Mouse (Mus musculus): ENCODE measurements around the gene Wdr63. TPM values are rescaled to one million over a fixed set of nuclear protein-coding genes. Genes with fewer than 3 reads are reported as not detected.

Gene Wdr63
- polyA plus RNA-seq, 1 experiment from 2014 or later: 0.31 TPM

DNA sequence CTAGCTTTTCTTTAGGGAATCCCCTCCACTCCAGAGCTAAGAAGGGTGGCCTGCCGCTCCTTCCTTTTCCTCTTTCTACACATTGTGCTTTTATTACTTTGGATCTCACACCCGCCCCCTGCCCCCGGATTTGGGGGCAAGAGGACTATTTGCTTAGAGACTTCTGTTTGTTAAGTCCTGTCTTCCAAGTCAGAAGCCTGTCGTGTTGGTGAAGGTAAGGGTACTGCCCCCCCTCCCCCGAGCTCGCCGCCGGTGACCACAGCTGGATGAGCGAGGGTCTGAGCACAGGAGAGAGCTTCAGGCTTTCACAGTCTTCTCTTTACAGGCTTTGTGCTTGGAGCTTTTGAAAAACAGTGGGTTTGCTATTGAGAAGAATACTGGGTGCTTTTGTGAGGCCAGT lies 90.4 kb downstream of the Wdr63 start:
- no peaks in the 10 kb centered on the region for H3K27me3 ChIP-seq (ENCODE audit: control insufficient read depth, insufficient read depth, low read length)
- no peak overlapping the region for H3K4me2 ChIP-seq (ENCODE audit: low read depth, low read length)
- no peak for ATAC-seq (ENCODE audit: low read depth)
- no peaks in the 10 kb centered on the region for H3K36me3 ChIP-seq (ENCODE audit: control insufficient read depth, insufficient read depth, low read length)
- no peak overlapping the region for H3K4me3 ChIP-seq (ENCODE audit: low read depth, low read length)
- WGBS: 43% methylated on average over 9 of the region's 9 CpGs
- H3K27ac ChIP-seq (ENCODE audit: low read depth, low read length): no peak overlapping the region
- H3K4me1 ChIP-seq (ENCODE audit: control insufficient read depth, insufficient read depth, low read length): no peaks in the 10 kb centered on the region
- no peak overlapping the region for H3K9ac ChIP-seq (replicated peaks; ENCODE audit: low read depth, low read length)
- no peaks in the 10 kb centered on the region for H3K9me3 ChIP-seq (ENCODE audit: control insufficient read depth, low read length)

DNA sequence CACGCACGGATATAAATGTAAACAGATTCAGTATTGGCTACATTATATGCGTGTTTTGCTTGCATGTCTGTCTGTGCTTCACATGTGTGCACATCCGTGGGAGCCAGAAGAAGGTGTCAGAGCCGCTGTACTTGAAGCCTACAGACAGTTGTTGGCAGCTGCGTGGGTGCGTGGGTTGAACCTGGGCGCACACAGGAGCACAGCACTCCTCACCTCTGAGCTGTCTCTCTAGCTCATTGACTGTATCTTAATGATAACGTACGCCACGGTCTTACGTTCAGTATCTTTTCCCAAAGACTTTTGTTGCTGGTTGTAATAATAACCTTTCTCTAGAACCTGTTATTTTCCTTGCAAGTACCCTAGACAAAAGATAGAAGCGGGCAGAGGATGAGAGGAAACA lies 91.0 kb downstream of the Wdr63 start:
- H3K27ac ChIP-seq (ENCODE audit: low read depth, low read length): no peak overlapping the region
- H3K4me3 ChIP-seq (ENCODE audit: low read depth, low read length): no peak overlapping the region
- H3K4me1 ChIP-seq (ENCODE audit: control insufficient read depth, insufficient read depth, low read length): no peaks in the 10 kb centered on the region
- H3K9ac ChIP-seq (replicated peaks; ENCODE audit: low read depth, low read length): no peak overlapping the region
- no peaks in the 10 kb centered on the region for H3K27me3 ChIP-seq (ENCODE audit: control insufficient read depth, insufficient read depth, low read length)
- no peaks in the 10 kb centered on the region for H3K9me3 ChIP-seq (ENCODE audit: control insufficient read depth, low read length)
- H3K4me2 ChIP-seq (ENCODE audit: low read depth, low read length): no peak overlapping the region
- no peak for ATAC-seq (ENCODE audit: low read depth)
- 88% methylated on average over 13 of the region's 13 CpGs for WGBS
- H3K36me3 ChIP-seq (ENCODE audit: control insufficient read depth, insufficient read depth, low read length): no peaks in the 10 kb centered on the region

DNA sequence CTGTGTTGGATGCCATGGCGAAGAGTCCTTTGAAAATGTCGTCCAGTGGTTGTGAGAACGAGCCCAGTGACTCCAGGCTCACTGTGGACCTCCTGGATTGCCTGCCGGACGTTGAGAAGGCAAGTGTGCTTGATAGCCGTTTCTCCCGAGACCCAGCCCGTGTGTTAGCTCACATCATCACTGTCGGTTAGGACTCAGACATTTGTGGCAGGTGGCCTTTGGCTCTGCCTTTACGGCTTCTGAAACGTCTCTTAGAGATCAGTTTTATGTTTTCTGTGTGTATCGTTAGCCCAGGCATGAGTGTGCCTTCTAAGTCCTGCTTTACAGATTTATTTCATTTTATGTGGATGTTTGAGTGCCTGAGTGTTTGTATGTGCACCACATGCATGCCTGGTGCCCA lies 93.6 kb downstream of the Wdr63 start:
- no peaks in the 10 kb centered on the region for H3K9me3 ChIP-seq (ENCODE audit: control insufficient read depth, low read length)
- H3K4me3 ChIP-seq (ENCODE audit: low read depth, low read length): no peak overlapping the region
- no peak overlapping the region for H3K4me2 ChIP-seq (ENCODE audit: low read depth, low read length)
- no peaks in the 10 kb centered on the region for H3K27me3 ChIP-seq (ENCODE audit: control insufficient read depth, insufficient read depth, low read length)
- ATAC-seq (ENCODE audit: low read depth): no peak
- no peaks in the 10 kb centered on the region for H3K4me1 ChIP-seq (ENCODE audit: control insufficient read depth, insufficient read depth, low read length)
- H3K9ac ChIP-seq (replicated peaks; ENCODE audit: low read depth, low read length): no peak overlapping the region
- H3K27ac ChIP-seq (ENCODE audit: low read depth, low read length): no peak overlapping the region
- H3K36me3 ChIP-seq (ENCODE audit: control insufficient read depth, insufficient read depth, low read length): no peaks in the 10 kb centered on the region
- WGBS: 92% methylated on average over 12 of the region's 12 CpGs

DNA sequence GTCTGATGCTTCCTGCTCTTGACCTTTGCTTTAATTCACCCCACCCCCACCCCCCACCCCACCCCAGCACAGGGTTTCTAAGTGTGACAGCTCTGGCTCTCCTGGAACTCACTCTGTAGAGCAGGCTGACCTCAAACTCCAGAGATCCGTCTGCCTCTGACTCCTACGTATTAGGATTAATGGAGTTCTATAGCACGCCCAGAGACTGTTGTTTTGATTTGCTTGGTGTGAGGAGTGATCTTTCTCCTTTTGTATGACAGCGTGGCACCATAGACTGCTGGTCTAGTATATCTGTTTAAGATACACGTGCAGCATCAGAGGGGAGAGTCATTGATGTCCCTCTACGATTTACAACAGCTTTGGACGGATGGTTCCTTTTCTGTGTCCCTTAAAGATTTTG lies 94.4 kb downstream of the Wdr63 start:
- no peak for ATAC-seq (ENCODE audit: low read depth)
- H3K4me1 ChIP-seq (ENCODE audit: control insufficient read depth, insufficient read depth, low read length): no peaks in the 10 kb centered on the region
- no peak overlapping the region for H3K9ac ChIP-seq (replicated peaks; ENCODE audit: low read depth, low read length)
- H3K27ac ChIP-seq (ENCODE audit: low read depth, low read length): no peak overlapping the region
- H3K9me3 ChIP-seq (ENCODE audit: control insufficient read depth, low read length): no peaks in the 10 kb centered on the region
- WGBS: 90% methylated on average over 7 of the region's 7 CpGs
- H3K4me3 ChIP-seq (ENCODE audit: low read depth, low read length): no peak overlapping the region
- no peaks in the 10 kb centered on the region for H3K36me3 ChIP-seq (ENCODE audit: control insufficient read depth, insufficient read depth, low read length)
- H3K27me3 ChIP-seq (ENCODE audit: control insufficient read depth, insufficient read depth, low read length): no peaks in the 10 kb centered on the region
- no peak overlapping the region for H3K4me2 ChIP-seq (ENCODE audit: low read depth, low read length)

DNA sequence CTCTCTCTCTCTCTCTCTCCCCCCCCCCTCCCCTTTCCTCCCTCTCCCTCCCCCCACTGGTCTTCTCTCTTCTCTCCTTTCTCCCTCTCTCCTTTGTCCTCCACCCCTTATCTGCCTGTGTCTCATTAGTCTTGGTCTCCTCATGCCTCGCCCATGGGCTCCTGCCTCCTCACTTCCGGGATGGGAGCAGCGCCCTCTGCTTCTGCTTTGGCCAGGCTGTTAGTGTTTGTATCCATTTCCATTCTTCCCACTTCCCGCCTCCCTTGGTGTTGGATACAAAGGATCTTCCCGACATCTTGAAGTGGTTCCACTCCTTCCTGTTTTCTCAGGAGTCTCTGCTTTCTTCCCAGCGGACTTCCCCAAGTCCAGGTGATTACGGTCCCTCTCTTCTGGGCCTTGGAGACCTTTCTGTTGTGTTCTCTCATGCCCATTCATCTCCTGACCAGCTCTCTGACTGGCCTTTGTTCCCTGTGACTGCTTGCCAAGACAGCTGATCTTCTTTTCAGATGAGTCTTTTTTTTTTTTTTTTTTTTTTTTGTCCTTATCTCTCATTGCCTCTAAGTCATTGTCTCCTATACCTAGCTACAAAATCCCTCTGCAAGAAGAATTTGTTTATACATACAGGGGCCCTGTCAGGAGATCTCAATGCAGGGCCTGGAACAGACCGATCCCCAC lies 96.2 kb downstream of the Wdr63 start:
- Histone ChIP-seq H3K27ac (ENCODE audit: low read depth, low read length) (no peak overlapping the region), H3K27me3 (ENCODE audit: control insufficient read depth, insufficient read depth, low read length) (no peaks in the 10 kb centered on the region), H3K4me2 (ENCODE audit: low read depth, low read length) (no peak overlapping the region), H3K4me3 (ENCODE audit: low read depth, low read length) (no peak overlapping the region), H3K36me3 (ENCODE audit: control insufficient read depth, insufficient read depth, low read length) (no peaks in the 10 kb centered on the region), H3K9ac (replicated peaks; ENCODE audit: low read depth, low read length) (no peak overlapping the region), H3K4me1 (ENCODE audit: control insufficient read depth, insufficient read depth, low read length) (no peaks in the 10 kb centered on the region), H3K9me3 (ENCODE audit: control insufficient read depth, low read length) (no peaks in the 10 kb centered on the region)
- 77% methylated on average over 8 of the region's 8 CpGs for WGBS
- no peak for ATAC-seq (ENCODE audit: low read depth)

DNA sequence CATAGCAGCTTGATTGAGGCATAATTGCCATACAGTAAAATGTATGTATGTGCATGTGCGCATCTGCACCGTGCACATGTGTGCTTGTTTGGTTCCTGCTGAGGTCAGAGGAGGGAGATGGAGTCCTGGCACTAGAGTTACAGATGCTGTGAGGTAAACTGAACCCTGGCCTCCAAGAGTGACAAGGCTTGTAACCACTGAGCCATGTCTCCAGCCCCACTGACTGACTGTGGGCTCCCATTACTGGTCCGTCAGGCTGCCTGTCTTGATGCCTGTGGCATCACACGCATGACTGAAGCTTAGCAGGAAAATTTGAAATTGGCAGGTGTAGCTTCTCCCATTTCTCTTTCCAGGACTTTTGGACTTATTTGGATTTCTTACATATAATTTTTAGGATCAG lies 97.2 kb downstream of the Wdr63 start:
- H3K4me1 ChIP-seq (ENCODE audit: control insufficient read depth, insufficient read depth, low read length): no peaks in the 10 kb centered on the region
- H3K9me3 ChIP-seq (ENCODE audit: control insufficient read depth, low read length): no peaks in the 10 kb centered on the region
- 83% methylated on average over 4 of the region's 4 CpGs for WGBS
- ATAC-seq (ENCODE audit: low read depth): no peak
- H3K4me3 ChIP-seq (ENCODE audit: low read depth, low read length): no peak overlapping the region
- no peak overlapping the region for H3K9ac ChIP-seq (replicated peaks; ENCODE audit: low read depth, low read length)
- H3K4me2 ChIP-seq (ENCODE audit: low read depth, low read length): no peak overlapping the region
- no peaks in the 10 kb centered on the region for H3K27me3 ChIP-seq (ENCODE audit: control insufficient read depth, insufficient read depth, low read length)
- H3K27ac ChIP-seq (ENCODE audit: low read depth, low read length): no peak overlapping the region
- H3K36me3 ChIP-seq (ENCODE audit: control insufficient read depth, insufficient read depth, low read length): no peaks in the 10 kb centered on the region

DNA sequence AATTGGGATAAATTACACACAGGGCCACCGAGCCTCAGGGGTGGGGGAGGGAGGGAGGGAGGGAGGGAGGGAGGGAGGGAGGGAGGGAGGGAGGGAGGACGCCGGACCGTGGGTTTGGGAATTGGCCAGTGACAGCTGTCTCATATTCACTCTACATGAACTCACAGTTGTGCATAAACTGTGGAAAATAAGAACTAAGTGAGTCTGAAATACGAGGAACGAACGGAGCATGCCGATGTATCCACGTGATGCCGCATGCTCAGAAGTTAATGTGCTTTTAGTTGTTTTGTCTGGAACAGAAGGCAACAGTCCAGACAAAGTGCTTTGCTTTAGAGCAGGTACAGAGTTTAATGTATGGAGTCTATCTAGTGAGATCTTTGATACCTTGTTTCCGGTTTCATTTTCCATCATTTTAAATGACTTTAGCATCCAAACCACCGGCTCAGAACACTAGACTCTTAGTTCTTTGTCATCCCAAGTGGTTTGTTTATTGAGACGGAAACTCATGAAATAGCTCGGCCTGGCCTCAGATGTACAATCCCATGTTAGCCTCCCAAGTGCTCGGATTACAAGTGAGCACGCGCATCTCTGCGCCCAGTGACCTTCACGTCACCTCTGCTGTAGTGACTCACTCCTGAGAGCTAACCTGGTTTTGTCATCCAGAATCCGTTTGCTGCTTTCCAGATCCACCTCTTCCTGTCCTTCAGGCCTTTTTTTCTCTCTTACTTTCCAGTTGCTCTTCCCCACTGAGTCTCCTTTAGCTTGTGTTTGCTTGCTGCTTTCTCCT lies 97.9 kb downstream of the Wdr63 start:
- no peaks in the 10 kb centered on the region for H3K36me3 ChIP-seq (ENCODE audit: control insufficient read depth, insufficient read depth, low read length)
- no peak overlapping the region for H3K27ac ChIP-seq (ENCODE audit: low read depth, low read length)
- H3K4me1 ChIP-seq (ENCODE audit: control insufficient read depth, insufficient read depth, low read length): no peaks in the 10 kb centered on the region
- no peak for ATAC-seq (ENCODE audit: low read depth)
- no peaks in the 10 kb centered on the region for H3K27me3 ChIP-seq (ENCODE audit: control insufficient read depth, insufficient read depth, low read length)
- H3K4me3 ChIP-seq (ENCODE audit: low read depth, low read length): no peak overlapping the region
- H3K9ac ChIP-seq (replicated peaks; ENCODE audit: low read depth, low read length): no peak overlapping the region
- no peak overlapping the region for H3K4me2 ChIP-seq (ENCODE audit: low read depth, low read length)
- no peaks in the 10 kb centered on the region for H3K9me3 ChIP-seq (ENCODE audit: control insufficient read depth, low read length)
- WGBS: 72% methylated on average over 19 of the region's 20 CpGs

DNA sequence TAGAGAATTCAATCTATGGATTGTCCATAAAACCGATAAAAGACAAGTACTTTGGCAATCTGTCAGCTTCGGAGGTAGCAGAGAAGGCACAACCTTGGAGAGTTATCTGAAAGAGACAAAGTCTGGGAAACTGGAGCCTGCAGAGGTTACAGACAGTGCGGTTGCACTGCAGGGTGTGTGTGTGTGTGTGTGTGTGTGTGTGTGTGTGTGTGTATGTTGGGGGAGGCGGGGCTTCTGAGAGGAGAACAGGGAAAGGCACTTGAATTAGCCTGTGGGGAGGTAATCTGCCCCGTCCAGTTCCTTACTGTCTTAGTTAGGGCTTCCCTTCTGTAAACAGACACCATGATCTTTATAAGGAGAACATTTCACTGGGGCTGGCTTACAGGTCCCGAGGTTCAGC lies 100.1 kb downstream of the Wdr63 start:
- WGBS: 88% methylated on average over 6 of the region's 6 CpGs
- H3K4me1 ChIP-seq (ENCODE audit: control insufficient read depth, insufficient read depth, low read length): no peaks in the 10 kb centered on the region
- no peak for ATAC-seq (ENCODE audit: low read depth)

DNA sequence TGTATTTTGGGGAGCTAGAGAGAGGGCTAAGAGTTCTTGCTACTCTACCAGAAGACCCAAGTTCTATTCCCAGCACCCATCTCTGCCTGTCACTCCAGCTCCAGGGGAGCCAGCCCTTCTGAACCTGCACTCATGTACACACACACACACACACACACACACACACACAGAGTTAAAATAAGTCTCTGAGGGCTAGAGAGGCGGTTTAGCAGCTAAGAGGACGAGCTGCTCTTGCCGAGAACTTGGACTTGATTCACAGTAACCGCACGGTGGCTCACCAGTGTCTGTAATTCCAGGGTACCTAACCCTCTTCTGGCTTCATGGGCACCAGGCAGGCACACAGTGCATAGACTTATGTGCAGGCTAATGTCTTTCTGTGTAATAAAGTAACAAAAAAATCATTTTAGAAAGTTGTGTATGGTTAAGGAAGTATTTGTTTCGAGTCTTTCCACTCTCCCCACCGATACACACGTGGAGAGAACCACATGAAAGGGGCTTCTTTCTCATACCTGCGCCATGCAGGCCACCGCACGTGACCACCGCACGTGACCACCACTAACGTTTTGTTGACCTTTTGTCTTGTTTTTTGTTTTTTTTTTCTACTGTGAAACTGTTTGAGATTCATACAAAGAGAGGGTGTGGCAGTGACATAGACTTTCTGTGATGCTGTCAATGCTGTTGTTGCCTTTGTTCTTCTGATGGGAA lies 103.4 kb downstream of the Wdr63 start:
- 91% methylated on average over 14 of the region's 14 CpGs for WGBS
- H3K27me3 ChIP-seq (ENCODE audit: control insufficient read depth, insufficient read depth, low read length): no peaks in the 10 kb centered on the region
- no peak for ATAC-seq (ENCODE audit: low read depth)
- H3K4me3 ChIP-seq (ENCODE audit: low read depth, low read length): no peak overlapping the region
- no peaks in the 10 kb centered on the region for H3K4me1 ChIP-seq (ENCODE audit: control insufficient read depth, insufficient read depth, low read length)
- no peaks in the 10 kb centered on the region for H3K9me3 ChIP-seq (ENCODE audit: control insufficient read depth, low read length)
- no peak overlapping the region for H3K27ac ChIP-seq (ENCODE audit: low read depth, low read length)
- no peak overlapping the region for H3K9ac ChIP-seq (replicated peaks; ENCODE audit: low read depth, low read length)
- H3K36me3 ChIP-seq (ENCODE audit: control insufficient read depth, insufficient read depth, low read length): peaks cover 4% of the 10 kb centered on the region; the same call in 1 of the 2 replicates
- H3K4me2 ChIP-seq (ENCODE audit: low read depth, low read length): no peak overlapping the region

More for the DNA sequence above, 100.1 kb downstream of the Wdr63 start:
- no peak overlapping the region for H3K27ac ChIP-seq (ENCODE audit: low read depth, low read length)
- no peak overlapping the region for H3K4me2 ChIP-seq (ENCODE audit: low read depth, low read length)
- no peaks in the 10 kb centered on the region for H3K27me3 ChIP-seq (ENCODE audit: control insufficient read depth, insufficient read depth, low read length)
- no peaks in the 10 kb centered on the region for H3K9me3 ChIP-seq (ENCODE audit: control insufficient read depth, low read length)
- H3K4me3 ChIP-seq (ENCODE audit: low read depth, low read length): no peak overlapping the region
- H3K9ac ChIP-seq (replicated peaks; ENCODE audit: low read depth, low read length): no peak overlapping the region
- H3K36me3 ChIP-seq (ENCODE audit: control insufficient read depth, insufficient read depth, low read length): no peaks in the 10 kb centered on the region
